Mouse (Mus musculus): ENCODE results near the gene Arhgap21.
"Not testable (repeated sequence)": the region's sequence is repeated elsewhere in the genome, so short reads cannot be mapped to it uniquely, and the experiment has no call there.

Gene Arhgap21

DNA sequence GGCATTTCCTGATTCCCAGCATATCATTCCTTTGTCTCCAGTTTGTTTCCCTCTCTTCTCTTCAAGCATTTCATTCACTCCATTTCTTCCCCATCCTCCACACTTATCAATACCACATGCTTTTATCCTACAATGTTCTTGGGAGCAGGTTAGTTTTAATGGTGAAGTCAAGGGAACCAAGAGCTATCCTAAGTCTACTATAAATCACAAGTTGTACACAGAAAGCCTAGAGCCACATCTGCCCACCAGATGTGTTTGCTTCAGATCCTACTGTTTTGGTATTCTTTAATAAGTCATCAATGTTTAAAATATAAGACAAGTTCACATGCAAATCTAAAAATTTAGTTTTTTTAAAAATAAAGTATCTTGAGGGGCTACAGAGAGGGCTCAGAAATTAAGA is 27.6 kb downstream of the Arhgap21 start:
- no peak for DNase-seq (ENCODE audit: low read depth, low spot score)

- DNase-seq (ENCODE audit: low read depth, low spot score), result no peak
Observed at GRCm38 (mm10) chr2:20939367-20939766, 29.3 kb downstream of the Arhgap21 start.

DNA sequence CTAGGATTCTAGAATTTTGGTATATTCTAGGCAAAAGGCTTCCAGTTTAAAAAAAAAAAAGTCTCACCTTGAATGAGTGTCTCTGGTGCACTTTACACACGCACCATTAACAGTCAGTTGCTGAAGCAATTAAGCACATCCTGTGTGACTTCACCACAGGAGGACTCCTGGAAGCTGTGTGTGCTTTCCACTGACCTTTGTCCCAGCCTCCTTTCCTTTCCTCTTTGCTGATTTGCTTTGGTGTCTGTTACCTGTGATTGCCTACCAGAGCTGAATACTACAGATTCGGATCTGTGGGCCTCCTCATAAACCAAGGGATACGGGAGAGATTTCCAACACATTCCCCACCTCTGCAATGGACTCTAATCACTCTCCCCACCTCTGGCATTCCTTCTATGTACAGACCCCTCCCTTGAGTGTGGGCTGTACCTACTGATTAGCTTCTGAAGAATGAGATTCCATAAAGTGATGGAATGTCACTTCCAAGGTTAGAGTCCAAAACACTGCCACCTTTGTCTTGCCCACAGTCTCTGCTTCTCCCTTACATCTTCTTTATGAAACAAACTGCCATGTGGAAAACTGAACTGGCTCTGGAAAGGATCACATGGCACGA is 32.0 kb downstream of the Arhgap21 start:
- DNase-seq (ENCODE audit: low read depth, low spot score), result no peak

DNA sequence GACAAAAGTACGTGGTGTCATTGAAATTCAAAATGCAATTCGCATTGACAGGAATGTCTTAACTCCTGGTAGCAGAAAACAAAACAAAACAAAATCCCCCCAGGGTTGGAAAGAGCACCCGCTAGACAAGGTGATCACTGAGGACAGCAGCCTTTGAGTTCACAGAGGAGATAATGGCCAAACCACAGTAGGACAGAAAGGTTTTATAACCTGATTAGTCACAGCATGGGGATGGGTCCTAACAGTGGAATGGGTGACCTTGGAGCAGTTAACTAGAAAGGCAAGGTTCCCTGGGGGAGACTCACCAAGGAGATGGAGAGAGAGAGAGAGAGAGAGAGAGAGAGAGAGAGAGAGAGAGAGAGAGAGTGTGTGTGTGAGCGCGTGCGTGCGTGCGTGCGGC is 34.3 kb downstream of the Arhgap21 start:
- DNase-seq (ENCODE audit: low read depth, low spot score), result peak; percentile 74

DNA sequence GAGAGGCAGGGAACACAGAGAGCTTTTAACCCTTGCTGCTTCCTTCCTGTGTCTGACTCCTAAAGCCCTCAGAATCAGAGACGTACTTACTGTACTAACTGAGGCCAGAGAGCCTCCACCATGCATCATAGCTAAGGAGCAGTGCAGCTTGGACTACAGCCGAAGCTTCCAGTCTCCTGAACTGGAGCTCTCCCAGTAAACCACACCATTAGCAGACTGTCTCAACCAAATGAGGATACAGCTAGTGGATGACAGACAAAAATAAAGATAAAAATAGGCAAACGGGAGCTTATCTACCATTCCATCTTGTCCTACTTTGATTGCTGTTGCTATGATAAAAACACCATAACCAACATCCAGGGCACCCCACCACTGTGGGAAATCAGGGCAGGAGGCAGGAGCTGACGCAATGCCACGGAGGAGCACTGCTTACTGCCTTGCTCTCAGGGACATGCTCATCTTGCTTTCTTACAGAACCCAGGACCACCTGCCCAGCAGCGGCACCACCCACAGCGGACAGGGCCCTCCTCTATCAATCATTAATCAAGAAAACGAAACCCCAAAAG is 35.9 kb downstream of the Arhgap21 start:
- no peak for DNase-seq (ENCODE audit: low read depth, low spot score)

- not testable (repeated sequence) for DNase-seq (ENCODE audit: low read depth, low spot score)
Observed at GRCm38 (mm10) chr2:20931761-20932160, 36.9 kb downstream of the Arhgap21 start.

GRCm38 (mm10) chr2:20928454-20928853 is 40.2 kb downstream of the Arhgap21 start:
- no peak for DNase-seq (ENCODE audit: low read depth, low spot score)

DNA sequence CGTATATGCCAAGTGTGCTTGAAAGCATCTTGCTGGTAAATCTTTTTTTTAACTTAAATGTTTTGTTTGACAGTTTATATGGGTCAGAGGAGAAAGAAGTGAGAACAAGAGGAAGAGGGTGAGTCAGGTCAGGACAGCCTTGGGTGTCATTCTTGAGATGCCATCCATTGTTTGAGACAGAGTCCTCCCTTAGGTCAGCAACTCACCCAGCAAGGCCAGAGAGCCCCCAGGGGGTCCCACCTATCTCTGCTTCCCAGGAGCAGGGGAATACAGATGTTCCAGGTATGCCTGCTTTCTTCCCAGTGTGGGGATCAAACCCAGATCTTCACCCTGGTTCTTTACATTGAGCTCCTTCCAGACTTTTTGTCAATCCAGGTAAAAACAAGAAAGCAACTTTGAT is 43.7 kb downstream of the Arhgap21 start:
- DNase-seq (ENCODE audit: low read depth, low spot score), result peak; percentile 33

GRCm38 (mm10) chr2:20922366-20922765 is 46.3 kb downstream of the Arhgap21 start:
- no peak for DNase-seq (ENCODE audit: low read depth, low spot score)

DNA sequence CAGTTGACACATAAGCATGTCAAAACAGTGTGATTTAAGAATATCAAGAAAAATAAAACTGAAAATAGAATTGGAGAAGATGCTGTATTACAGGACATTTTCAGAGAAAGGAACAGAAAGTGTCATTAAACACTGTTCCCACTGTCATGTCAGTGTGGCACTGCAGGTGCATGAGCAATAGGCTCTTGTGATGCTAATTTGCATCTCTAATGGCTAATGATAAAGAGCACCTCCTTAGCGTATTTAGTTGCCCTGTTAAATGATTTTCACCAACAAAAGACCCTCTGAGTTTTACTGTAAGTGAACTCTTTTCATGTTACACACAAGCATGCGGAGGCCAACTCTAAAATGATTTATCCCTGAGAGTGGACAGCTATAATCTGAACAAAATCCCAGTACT is 47.1 kb downstream of the Arhgap21 start:
- DNase-seq (ENCODE audit: low read depth, low spot score), result no peak

DNA sequence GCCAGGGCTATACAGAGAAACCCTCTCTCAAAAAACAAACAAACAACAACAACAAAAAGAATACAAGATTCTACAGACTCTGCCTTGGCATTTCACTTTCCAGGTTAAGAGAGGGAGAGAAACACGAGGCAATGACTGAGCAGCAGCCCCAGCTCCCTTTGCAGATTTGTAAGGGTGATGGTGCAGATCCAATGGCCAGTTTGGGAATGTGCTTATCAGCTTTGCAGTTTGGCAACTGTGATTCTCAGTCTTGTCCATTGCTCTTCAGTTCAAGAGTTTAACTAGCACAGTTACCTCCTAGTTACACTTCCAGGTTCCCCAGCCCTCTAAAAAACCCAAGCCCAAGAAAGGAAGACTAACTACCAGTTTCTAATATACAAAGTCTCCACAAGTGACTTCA is 47.7 kb downstream of the Arhgap21 start:
- DNase-seq (ENCODE audit: low read depth, low spot score), result no peak

DNA sequence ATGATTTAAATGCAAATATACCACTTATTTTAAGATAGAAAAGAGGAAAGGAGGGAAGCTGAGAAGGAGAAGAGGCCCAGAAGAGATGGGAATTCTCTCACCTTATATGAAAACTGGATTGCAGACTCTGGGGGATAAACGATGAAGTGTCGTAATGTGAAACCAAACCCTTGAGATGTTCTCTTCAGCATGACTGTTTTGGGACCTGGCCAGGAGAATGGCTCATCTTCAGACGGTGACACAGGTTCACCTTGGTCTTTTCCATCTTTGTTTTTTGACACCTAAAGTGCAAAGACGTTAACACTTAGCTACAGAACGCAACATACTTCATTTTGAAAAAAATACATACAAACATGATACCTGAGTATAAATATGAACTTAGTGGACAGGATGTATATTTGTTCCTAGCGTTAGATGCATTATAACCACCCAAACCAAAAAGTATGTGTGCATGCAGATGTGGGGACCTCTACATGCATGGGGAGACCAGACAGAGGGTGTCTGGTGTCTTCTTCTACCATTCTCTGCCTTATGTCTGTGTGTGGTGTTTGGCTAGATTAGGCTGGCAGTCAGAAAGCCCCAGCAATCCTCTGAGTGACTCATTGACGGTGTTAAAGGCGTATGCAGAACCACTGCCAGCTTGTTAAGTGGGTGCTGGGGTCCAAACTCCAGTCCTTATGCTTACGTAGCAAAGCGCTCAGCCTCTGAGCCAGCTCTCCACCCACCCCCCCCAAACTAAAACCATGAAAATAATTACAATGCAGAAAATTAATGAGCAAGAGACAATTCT is 54.0 kb downstream of the Arhgap21 start:
- no peak for DNase-seq (ENCODE audit: low read depth, low spot score)

DNA sequence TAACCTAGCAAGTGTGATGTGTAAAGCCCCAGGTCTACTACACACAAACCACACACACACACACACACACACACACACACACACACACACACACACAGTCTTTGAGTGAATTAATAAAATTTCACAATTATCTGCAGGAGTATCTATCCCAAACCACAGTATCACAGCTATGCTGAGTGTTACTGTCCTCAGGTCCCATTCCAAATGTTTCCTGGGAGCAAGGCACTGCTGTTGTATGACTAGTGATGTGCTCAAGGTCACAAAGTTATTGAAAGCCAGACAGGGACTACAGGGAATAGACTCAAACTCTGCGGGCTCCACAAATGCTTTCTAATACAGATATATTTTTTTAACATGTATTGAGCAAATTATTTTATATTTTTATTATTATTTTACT is 55.7 kb downstream of the Arhgap21 start:
- no peak for DNase-seq (ENCODE audit: low read depth, low spot score)

DNA sequence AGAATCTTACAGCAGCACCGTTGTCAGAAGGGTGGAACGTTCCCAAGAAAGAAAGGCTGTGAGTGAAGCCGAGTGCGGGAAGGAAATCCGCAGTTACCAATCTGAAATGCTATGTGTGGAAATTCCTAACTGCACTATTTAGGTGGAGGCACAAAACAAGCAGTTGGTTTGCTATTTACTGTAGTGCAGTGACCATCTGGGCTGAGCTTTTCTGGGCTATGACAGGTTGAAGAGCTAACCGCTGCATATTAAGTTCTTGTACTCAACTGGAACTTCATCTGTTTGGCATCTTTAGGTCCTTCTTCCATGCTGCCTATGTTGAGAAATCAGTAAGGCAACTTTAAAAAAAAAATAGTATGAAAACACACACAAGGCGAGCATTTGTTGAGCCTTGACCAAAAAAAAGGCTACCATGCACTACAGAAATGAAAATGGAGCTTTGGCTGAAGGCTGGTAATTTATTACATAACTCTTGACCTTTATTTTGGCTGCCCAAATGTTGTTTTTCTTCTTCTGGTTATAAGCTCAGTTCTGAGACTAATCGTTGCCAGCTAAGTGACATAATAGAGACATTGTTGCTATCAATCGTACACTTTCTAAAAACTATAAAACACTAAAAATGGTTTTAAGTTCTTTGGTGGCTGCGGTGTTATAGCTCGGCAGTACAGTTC is 56.2 kb downstream of the Arhgap21 start:
- DNase-seq (ENCODE audit: low read depth, low spot score), result no peak

GRCm38 (mm10) chr2:20910446-20910845 is 58.2 kb downstream of the Arhgap21 start:
- DNase-seq (ENCODE audit: low read depth, low spot score), result no peak

DNA sequence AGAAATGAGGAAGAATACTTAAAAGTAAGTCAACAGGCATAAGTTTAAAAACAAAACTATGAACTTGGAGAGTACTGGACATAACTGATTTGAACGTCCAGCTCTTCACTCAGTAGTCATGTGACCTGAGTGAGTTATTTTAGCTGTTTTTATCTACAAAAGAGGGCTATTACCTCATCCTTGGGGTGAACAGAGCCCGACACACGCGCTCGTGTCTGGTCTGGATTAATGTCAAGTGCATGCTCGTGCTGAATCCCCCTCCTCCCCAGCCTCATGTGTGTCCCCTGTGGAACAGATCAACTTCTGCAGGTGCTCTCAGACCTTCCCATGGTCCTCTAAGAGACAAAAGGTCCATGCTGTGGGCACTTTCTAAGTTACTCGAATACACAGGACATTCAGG is 59.3 kb downstream of the Arhgap21 start:
- no peak for DNase-seq (ENCODE audit: low read depth, low spot score)

GRCm38 (mm10) chr2:20907291-20907690 is 61.4 kb downstream of the Arhgap21 start:
- DNase-seq (ENCODE audit: low read depth, low spot score), result no peak

DNA sequence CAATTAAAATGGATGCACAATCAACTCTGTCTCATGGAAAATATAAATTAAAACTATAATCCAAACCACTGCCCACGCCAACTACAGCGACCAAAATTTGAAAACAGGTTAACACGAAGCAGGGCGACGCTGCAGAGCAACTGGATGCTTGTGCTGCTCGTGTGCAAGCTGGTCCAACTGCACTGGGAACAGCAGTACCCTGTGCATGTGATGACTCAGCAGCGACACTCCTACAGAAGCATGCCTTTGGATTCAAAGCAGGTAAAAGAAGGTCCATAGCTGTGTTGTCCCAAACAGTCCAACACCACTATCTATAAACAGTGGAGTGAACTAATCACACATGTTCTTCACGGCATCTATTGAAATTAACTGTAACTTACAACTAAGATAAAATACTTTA is 63.3 kb downstream of the Arhgap21 start:
- no peak for DNase-seq (ENCODE audit: low read depth, low spot score)

GRCm38 (mm10) chr2:20902981-20903645 is 65.6 kb downstream of the Arhgap21 start:
- DNase-seq (ENCODE audit: low read depth, low spot score), result no peak

DNA sequence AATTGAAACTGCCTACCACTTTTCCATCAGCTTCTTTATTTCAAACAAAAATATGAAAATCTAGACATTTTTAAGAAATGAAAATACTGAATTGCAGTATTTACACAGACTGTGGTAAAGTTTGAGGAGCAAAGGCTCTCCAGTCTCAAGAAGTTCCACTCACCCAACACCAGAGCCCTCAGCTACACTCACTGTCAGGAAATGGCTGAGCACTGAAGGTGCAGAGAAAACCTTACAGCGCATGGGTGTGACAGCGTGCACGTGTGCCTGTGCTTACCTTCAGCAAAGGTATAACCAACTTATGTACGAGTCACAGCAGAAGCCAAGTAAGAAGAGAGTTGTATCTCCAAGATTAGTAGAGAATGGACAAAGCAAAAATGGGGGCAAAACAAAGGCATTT is 66.8 kb downstream of the Arhgap21 start:
- no peak for DNase-seq (ENCODE audit: low read depth, low spot score)

DNA sequence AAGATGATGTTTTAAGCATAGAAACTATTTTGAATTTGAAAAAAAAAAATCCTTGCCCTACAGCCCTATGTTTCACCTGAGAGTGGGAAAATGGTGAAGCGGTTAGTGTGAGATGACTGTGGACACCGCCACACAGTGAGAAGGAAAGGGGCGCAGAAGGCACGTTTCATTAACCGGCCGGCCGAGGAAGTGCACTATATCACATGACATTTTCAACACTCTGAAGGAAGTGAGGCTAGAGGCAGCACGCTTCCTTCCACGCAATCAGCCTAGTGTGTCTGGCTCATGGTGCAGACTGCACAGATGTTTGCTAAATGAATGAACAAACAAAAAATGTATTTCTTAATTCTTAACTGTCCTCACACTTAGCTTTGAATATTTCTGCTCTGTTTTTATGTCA is 69.4 kb downstream of the Arhgap21 start:
- DNase-seq (ENCODE audit: low read depth, low spot score), result no peak

DNA sequence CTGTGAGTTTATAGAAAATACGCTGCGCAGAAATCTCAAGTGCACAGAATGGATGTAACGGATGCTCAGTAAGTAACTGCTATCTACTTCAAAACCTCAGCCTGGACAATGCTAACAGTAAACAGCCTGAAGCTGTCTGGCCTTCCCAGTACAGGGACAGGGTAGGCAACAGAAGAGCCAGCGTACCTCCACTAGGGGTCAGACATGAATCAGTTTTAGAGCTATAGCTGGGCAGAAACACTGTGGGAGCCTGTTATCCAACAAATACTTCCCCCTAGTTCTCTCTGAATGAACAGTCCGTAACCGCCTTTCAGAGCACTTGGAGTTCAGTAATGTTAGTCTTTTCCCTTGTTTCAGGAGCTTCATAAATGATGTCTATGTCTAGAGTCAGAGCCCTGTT is 70.0 kb downstream of the Arhgap21 start:
- peak; percentile 82 for DNase-seq (ENCODE audit: low read depth, low spot score)

Data from ES-CJ7 (cell line).